Comparison of ENCODE assay signal across 8 mouse cellular contexts in genomic region chr10:29362197-29362900, GRCm38 (mm10). TPM values are rescaled to one million over a fixed set of nuclear protein-coding genes. Genes with fewer than 3 reads are reported as not detected.
DNase-seq lines count a peak whose midpoint lies in the region; ATAC-seq lines count a peak whose summit lies in the region.

Gene Rnf146 (minus strand): TSS chr10:29362442.

- peak within 1 kb of the TSS; percentile 99 for H3K27ac ChIP-seq in midbrain, embryonic 12.5 days (replicated peaks)

- H3K36me3 ChIP-seq in midbrain, embryonic 12.5 days = no peaks in the 10 kb centered on the region

- H3K4me3 ChIP-seq in midbrain, embryonic 12.5 days = peak within 1 kb of the TSS; percentile 92

- no peak for DNase-seq in left cerebral cortex, adult 18-20 months (ENCODE audit: low spot score in 2 of 2)
- DNase-seq in left cerebral cortex, adult 9 months (ENCODE audit: low spot score in 2 of 2) = no peak
- no peak for DNase-seq in adrenal gland, postnatal 4 days (ENCODE audit: low spot score in 2 of 2)
- DNase-seq in layer of hippocampus, postnatal 25 days (ENCODE audit: extremely low spot score in 1 of 2, low spot score in 1 of 2) = no peak
- no peak for DNase-seq in B cell, adult 2 months
- DNase-seq in thymus, adult 18-20 months = no peak

- H3K27me3 ChIP-seq in midbrain, embryonic 12.5 days = no peaks in the 10 kb centered on the region

- peaks cover 17% of the 10 kb centered on the region for H3K4me1 ChIP-seq in midbrain, embryonic 12.5 days

- ATAC-seq in granulocyte monocyte progenitor cell, adult 5-6 weeks (replicated peaks; ENCODE audit: poor library complexity, severe bottlenecking) = no peak
- ATAC-seq in midbrain, embryonic 12.5 days (ENCODE audit: low FRiP score, low read depth) = no peak

- no peaks in the 10 kb centered on the region for H3K9me3 ChIP-seq in midbrain, embryonic 12.5 days

- peak within 1 kb of the TSS; percentile 59 for H3K4me2 ChIP-seq in midbrain, embryonic 12.5 days (replicated peaks)

- peak within 1 kb of the TSS; percentile 98 for H3K9ac ChIP-seq in midbrain, embryonic 12.5 days (replicated peaks)

- WGBS in midbrain, embryonic 12.5 days = 11% methylated on average over 15 of the region's 15 CpGs

RNA-seq across cellular contexts. Expression of gene Rnf146, which starts in this region (rescaled TPM):
- total RNA-seq in left cerebral cortex, adult 18-20 months (2021) = 100 to 1,000 TPM in 1 of 2 experiments, 10 to 100 TPM in 1; 97.2 to 103 TPM
- total RNA-seq in adrenal gland, postnatal 4 days (2021) = 10 to 100 TPM; 56.8 to 62.1 TPM
- total RNA-seq in granulocyte monocyte progenitor cell, adult 5-6 weeks (2014; fragmentation: Nextera tagmentation) = 19.1 and 26.0 TPM in 2 replicates
- total RNA-seq in granulocyte monocyte progenitor cell, adult 5-6 weeks (2017) = 41.8 and 49.1 TPM in 2 replicates
- 100 to 1,000 TPM; 101 to 111 TPM for total RNA-seq in layer of hippocampus, postnatal 25 days (2021)
- 66.4 and 81.2 TPM in 2 replicates for polyA plus RNA-seq in midbrain, embryonic 12.5 days (2016; fragmentation: Nextera tagmentation; extraction: Ambion mirVana)
